Mouse (Mus musculus): ENCODE results near the gene Asrgl1.
"Not testable (repeated sequence)": the region's sequence is repeated elsewhere in the genome, so short reads cannot be mapped to it uniquely, and the experiment has no call there.

The Asrgl1 gene

GRCm38 (mm10) chr19:9103986-9104385 is 31.4 kb downstream of the Asrgl1 start:
- no peak for DNase-seq

GRCm38 (mm10) chr19:9101062-9101457 is 34.4 kb downstream of the Asrgl1 start:
- DNase-seq: no peak

GRCm38 (mm10) chr19:9100297-9101061 is 35.0 kb downstream of the Asrgl1 start:
- no peak for DNase-seq

GRCm38 (mm10) chr19:9099751-9100150 is 35.7 kb downstream of the Asrgl1 start:
- no peak for DNase-seq

- DNase-seq: no peak
Observed at GRCm38 (mm10) chr19:9097441-9097840, 38.0 kb downstream of the Asrgl1 start.

- DNase-seq: no peak
Observed at GRCm38 (mm10) chr19:9095111-9095510, 40.3 kb downstream of the Asrgl1 start.

GRCm38 (mm10) chr19:9090709-9091108 is 44.7 kb downstream of the Asrgl1 start:
- DNase-seq: no peak

- DNase-seq: no peak
Observed at GRCm38 (mm10) chr19:9090191-9090590, 45.2 kb downstream of the Asrgl1 start.

GRCm38 (mm10) chr19:9087821-9088220 is 47.6 kb downstream of the Asrgl1 start, which contains the start of gene Scgb1a1:
Gene Scgb1a1 (minus strand): TSS chr19:9087958.
- DNase-seq: no peak

- DNase-seq: not testable (repeated sequence)
Observed at GRCm38 (mm10) chr19:9083892-9084291, 51.5 kb downstream of the Asrgl1 start.

- DNase-seq: no peak
Observed at GRCm38 (mm10) chr19:9083010-9083355, 52.5 kb downstream of the Asrgl1 start.

- peak; percentile 92 for DNase-seq
Observed at GRCm38 (mm10) chr19:9082191-9083009, 53.0 kb downstream of the Asrgl1 start.

- no peak for DNase-seq
Observed at GRCm38 (mm10) chr19:9081311-9082190, 53.9 kb downstream of the Asrgl1 start.

GRCm38 (mm10) chr19:9079916-9080315 is 55.5 kb downstream of the Asrgl1 start:
- no peak for DNase-seq

GRCm38 (mm10) chr19:9076982-9077660 is 58.3 kb downstream of the Asrgl1 start:
- no peak for DNase-seq

GRCm38 (mm10) chr19:9076035-9076434 is 59.4 kb downstream of the Asrgl1 start:
- no peak for DNase-seq

GRCm38 (mm10) chr19:9075558-9075957 is 59.9 kb downstream of the Asrgl1 start:
- no peak for DNase-seq

- DNase-seq: no peak
Observed at GRCm38 (mm10) chr19:9074424-9074823, 61.0 kb downstream of the Asrgl1 start.

- DNase-seq: no peak
Observed at GRCm38 (mm10) chr19:9073776-9074411, 61.5 kb downstream of the Asrgl1 start.

- DNase-seq: no peak
Observed at GRCm38 (mm10) chr19:9072157-9072530, 63.3 kb downstream of the Asrgl1 start.

GRCm38 (mm10) chr19:9071456-9072156 is 63.8 kb downstream of the Asrgl1 start:
- DNase-seq: no peak
